Mouse (Mus musculus) liver, embryonic 14.5 days (tissue): ENCODE measurements at regions not wholly inside any gene's neighbourhood (a gene's known extent, or its start where the extent isn't known, plus 50 kb on each side); places are given as distances from the start of the nearest gene placed in this dataset.

ENCODE experiments used
- ATAC-seq: fragments of 200-750 bp; cut with Nextera tagmentation; 2 replicates; pipeline ENCODE4 v1.8.0; 2017; ENCODE audit warnings: moderate number of reproducible peaks, mild to moderate bottlenecking, moderate library complexity; ENCODE audit not compliant: insufficient read depth
- DNase-seq, 3 experiments: peaks; one replicate each; pipeline ENCODE4 v3.0.0-alpha.2; 2012 to 2013; ENCODE audit warnings: low read depth in 3 of 3, low spot score in 3 of 3
- H3K27ac ChIP-seq: fragments of 300-500 bp; sonication (generic); 2 replicates; pipeline ENCODE4 v1.5.1; 2014; ENCODE audit warnings: moderate library complexity, mild to moderate bottlenecking, control low read depth, inconsistent platforms
- H3K27me3 ChIP-seq: fragments of 300-500 bp; sonication (generic); 2 replicates; pipeline ENCODE4 v1.6.1; 2014; ENCODE audit warnings: mild to moderate bottlenecking, low read length, moderate library complexity; ENCODE audit not compliant: control insufficient read depth, insufficient read depth
- H3K36me3 ChIP-seq: fragments of 300-500 bp; sonication (generic); replicated peaks from 2 replicates; pipeline ENCODE4 v1.6.1; 2014; ENCODE audit warnings: low read depth; ENCODE audit not compliant: control insufficient read depth, insufficient read depth
- H3K4me1 ChIP-seq, 2 experiments: fragments of 200-500 bp in 1 of 2; fragments of 300-500 bp in 1 of 2; sonication (generic) in 1 of 2; replicated peaks; 2 replicates each; pipeline ENCODE4 v1.6.1; 2012 to 2014; ENCODE audit warnings: antibody characterized with exemption in 1 of 2, inconsistent platforms in 1 of 2, low read length in 1 of 2; ENCODE audit not compliant: control insufficient read depth in 2 of 2, insufficient read depth in 2 of 2
- H3K4me2 ChIP-seq: fragments of 300-500 bp; sonication (generic); 2 replicates; pipeline ENCODE4 v1.6.1; 2014; ENCODE audit warnings: low read depth, mild to moderate bottlenecking, control low read depth, moderate library complexity
- H3K4me3 ChIP-seq, 2 experiments: fragments of 200-500 bp in 1 of 2; fragments of 300-500 bp in 1 of 2; sonication (generic) in 1 of 2; 2 replicates each; pipeline ENCODE4 v1.5.1; 2012 to 2014; ENCODE audit warnings: low read depth in 2 of 2, low read length in 2 of 2, mild to moderate bottlenecking in 2 of 2, control low read depth in 1 of 2, inconsistent platforms in 1 of 2, moderate library complexity in 1 of 2; ENCODE audit not compliant: insufficient read depth in 1 of 2
- H3K9ac ChIP-seq: fragments of 300-500 bp; sonication (generic); replicated peaks from 2 replicates; pipeline ENCODE4 v1.6.1; 2014; ENCODE audit warnings: mild to moderate bottlenecking, control low read depth, moderate library complexity
- H3K9me3 ChIP-seq: fragments of 300-500 bp; sonication (generic); 2 replicates; pipeline ENCODE4 v1.6.1; 2016; ENCODE audit warnings: low read length, mixed read lengths; ENCODE audit not compliant: control insufficient read depth
- CTCF ChIP-seq: IDR thresholded peaks from 2 replicates; pipeline ENCODE4 v1.5.1; 2016; ENCODE audit warnings: antibody characterized with exemption, low read depth, control low read depth
- EP300 ChIP-seq: IDR thresholded peaks from 2 replicates; pipeline ENCODE4 v1.6.1; 2016; ENCODE audit warnings: antibody characterized with exemption, low read depth
- WGBS: fragments of 180-500 bp; shearing (Covaris S2); extraction: QIAGEN DNeasy Blood & Tissue Kit; methylation state at CpG from one replicate; pipeline ENCODE4 v1.1.7; 2014; ENCODE audit not compliant: insufficient replicate concordance; 5-methylcytosine and 5-hydroxymethylcytosine counted together

- Histone ChIP-seq H3K4me3 (no peak overlapping the region), H3K4me1 (no peaks in the 10 kb centered on the region), H3K27ac (no peak overlapping the region), H3K9ac (no peak overlapping the region), H3K4me2 (no peak overlapping the region), H3K36me3 (no peaks in the 10 kb centered on the region), H3K27me3 (no peaks in the 10 kb centered on the region), H3K9me3 (no peaks in the 10 kb centered on the region)
- TF ChIP-seq CTCF (no peak; the same call in 1 of the 2 replicates), EP300 (no peak)
- DNase-seq (no peak), ATAC-seq (no peak)
These were observed 68.1 kb downstream of the Cenpw start for GRCm38 (mm10) chr10:30132243-30132642.

DNA sequence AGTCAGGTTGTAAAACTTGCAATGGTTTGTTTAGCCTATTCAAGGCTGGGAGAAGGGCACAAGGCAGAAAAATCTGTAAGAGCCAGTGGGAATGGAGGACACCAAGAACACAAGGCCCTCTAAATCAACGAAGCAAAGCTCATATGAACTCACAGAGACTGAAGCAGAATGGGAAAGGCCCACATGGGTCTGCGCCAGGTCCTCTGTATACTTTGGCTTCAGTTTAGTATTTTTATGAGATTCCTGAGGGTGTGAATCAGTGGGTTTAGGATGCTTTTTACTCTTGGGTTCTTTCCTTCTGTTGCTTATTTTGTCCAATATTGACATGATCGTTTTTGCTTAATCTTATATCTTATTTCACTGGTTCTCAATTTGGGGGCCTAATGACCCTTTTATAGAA, 90.0 kb downstream of the Cenpw start:
- no peaks in the 10 kb centered on the region for H3K27me3 ChIP-seq
- DNase-seq: no peak
- ATAC-seq: no peak
- no peak overlapping the region for H3K4me2 ChIP-seq
- H3K9me3 ChIP-seq: no peaks in the 10 kb centered on the region
- H3K4me1 ChIP-seq: no peaks in the 10 kb centered on the region
- TF ChIP-seq CTCF: no peak
- TF ChIP-seq EP300: no peak
- WGBS: 50% methylated on average over 3 of the region's 3 CpGs
- H3K36me3 ChIP-seq: no peaks in the 10 kb centered on the region
- no peak overlapping the region for H3K27ac ChIP-seq
- no peak overlapping the region for H3K4me3 ChIP-seq
- no peak overlapping the region for H3K9ac ChIP-seq

DNA sequence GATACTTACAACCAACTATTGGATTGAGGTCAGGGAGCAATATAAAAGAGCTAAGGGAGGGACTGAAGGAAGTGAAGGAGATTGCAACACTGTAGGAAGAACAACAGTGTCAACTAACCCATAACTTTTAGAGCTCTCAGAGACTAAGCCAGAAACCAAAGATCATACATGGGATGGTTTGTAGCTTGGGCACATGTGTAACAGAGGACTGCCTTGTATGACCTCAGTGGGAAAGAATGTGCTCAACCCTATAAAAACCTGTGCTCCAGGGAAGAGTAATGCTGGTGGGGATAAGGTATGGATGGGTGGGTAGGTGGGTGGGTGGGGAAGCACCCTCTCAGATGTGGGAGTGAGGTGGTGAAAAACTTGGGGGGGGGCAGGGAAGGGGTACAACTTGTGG, 97.9 kb downstream of the Cenpw start:
- TF ChIP-seq CTCF: no peak
- TF ChIP-seq EP300: no peak
- Histone ChIP-seq H3K4me1 (no peaks in the 10 kb centered on the region), H3K9me3 (no peaks in the 10 kb centered on the region), H3K27me3 (no peaks in the 10 kb centered on the region), H3K27ac (no peak overlapping the region), H3K4me2 (no peak overlapping the region), H3K9ac (no peak overlapping the region), H3K4me3 (no peak overlapping the region), H3K36me3 (no peaks in the 10 kb centered on the region)
- no peak for ATAC-seq
- no peak for DNase-seq

DNA sequence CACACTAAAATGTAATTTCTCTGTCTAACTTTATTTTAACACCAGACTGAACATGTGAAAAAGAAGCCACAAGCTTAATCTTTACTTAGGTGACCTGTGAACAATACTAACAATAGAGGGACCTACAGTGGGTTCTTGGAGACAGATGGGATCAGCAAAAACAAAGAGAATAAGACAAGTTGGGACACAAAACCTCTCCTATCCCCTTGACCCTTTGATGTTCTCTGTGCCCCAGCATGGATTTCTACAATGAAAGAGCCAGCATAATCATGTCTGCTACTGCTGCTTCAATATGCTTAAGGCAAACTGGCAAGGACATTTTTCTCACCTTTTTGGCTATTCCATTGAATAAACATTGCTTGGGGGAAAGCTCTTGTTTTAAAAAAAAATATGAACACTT, 105.8 kb downstream of the Cenpw start:
- H3K4me3 ChIP-seq: no peak overlapping the region
- no peak for TF ChIP-seq CTCF
- TF ChIP-seq EP300: no peak
- no peak overlapping the region for H3K27ac ChIP-seq
- H3K4me2 ChIP-seq: no peak overlapping the region
- DNase-seq (no peak), ATAC-seq (no peak)
- no peak overlapping the region for H3K9ac ChIP-seq
- no peaks in the 10 kb centered on the region for H3K27me3 ChIP-seq
- no peaks in the 10 kb centered on the region for H3K4me1 ChIP-seq
- H3K9me3 ChIP-seq: no peaks in the 10 kb centered on the region
- no peaks in the 10 kb centered on the region for H3K36me3 ChIP-seq

- WGBS: 4% methylated on average over 1 of the region's 1 CpGs
These were observed 108.8 kb downstream of the Cenpw start for GRCm38 (mm10) chr10:30091549-30091948.

DNA sequence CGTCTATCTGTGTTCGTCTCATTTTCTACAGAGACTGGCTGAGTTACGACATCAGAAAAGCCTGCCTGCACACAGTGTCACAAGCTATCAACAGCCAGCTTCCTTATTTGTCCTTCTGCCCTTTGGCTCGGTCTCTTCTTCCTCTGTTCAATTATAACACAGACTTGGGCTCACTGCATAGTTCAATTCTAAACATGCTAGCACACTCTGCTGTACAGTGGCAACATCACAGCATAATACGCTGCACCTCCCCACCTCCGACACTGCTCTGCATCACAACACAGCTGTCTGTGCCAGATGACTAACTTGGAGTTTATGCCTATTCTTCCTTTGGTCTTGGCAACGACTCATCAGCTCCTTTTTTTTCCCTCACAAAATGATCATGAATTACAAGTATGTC, 111.0 kb downstream of the Cenpw start:
- no peak overlapping the region for H3K9ac ChIP-seq
- WGBS: 34% methylated on average over 7 of the region's 7 CpGs
- no peaks in the 10 kb centered on the region for H3K36me3 ChIP-seq
- H3K27ac ChIP-seq: no peak overlapping the region
- TF ChIP-seq CTCF (peak; percentile 15; the same call in 1 of the 2 replicates), EP300 (no peak)
- DNase-seq (no peak), ATAC-seq (no peak)
- H3K4me3 ChIP-seq: no peak overlapping the region
- H3K27me3 ChIP-seq: no peaks in the 10 kb centered on the region
- no peak overlapping the region for H3K4me2 ChIP-seq
- H3K9me3 ChIP-seq: no peaks in the 10 kb centered on the region
- no peaks in the 10 kb centered on the region for H3K4me1 ChIP-seq

More at GRCm38 (mm10) chr10:30091549-30091948, 108.8 kb downstream of the Cenpw start:
- H3K27me3 ChIP-seq: no peaks in the 10 kb centered on the region
- no peak for DNase-seq
- H3K27ac ChIP-seq: no peak overlapping the region
- H3K4me2 ChIP-seq: no peak overlapping the region
- H3K9me3 ChIP-seq: no peaks in the 10 kb centered on the region
- no peak for TF ChIP-seq CTCF
- TF ChIP-seq EP300: no peak
- no peak for ATAC-seq
- H3K9ac ChIP-seq: no peak overlapping the region
- H3K4me1 ChIP-seq: no peaks in the 10 kb centered on the region
- no peaks in the 10 kb centered on the region for H3K36me3 ChIP-seq
- H3K4me3 ChIP-seq: no peak overlapping the region
